Mouse (Mus musculus) liver, adult 2 months (tissue): ENCODE results near the gene Mrm1.

Experiments
- CTCF ChIP-seq: fragments of 200-500 bp; IDR thresholded peaks from 2 replicates; pipeline ENCODE4 v1.5.1; 2011; ENCODE audit warnings: low read depth, low read length, control low read depth
- POLR2A ChIP-seq: fragments of 200-500 bp; IDR thresholded peaks from 2 replicates; pipeline ENCODE4 v1.6.1; 2011; ENCODE audit warnings: low read length, control low read depth; ENCODE audit not compliant: insufficient read depth; ENCODE audit errors: extremely low read depth

- TF ChIP-seq POLR2A = no peak
- no peak for TF ChIP-seq CTCF
These were observed 36.0 kb upstream of the Mrm1 start for GRCm38 (mm10) chr11:84855285-84855684.
